Mouse (Mus musculus): Measurements from ENCODE around the gene Ly6c2. TPM values are rescaled to one million over a fixed set of nuclear protein-coding genes. Genes with fewer than 3 reads are reported as not detected.
"Not testable (repeated sequence)": the region's sequence is repeated elsewhere in the genome, so short reads cannot be mapped to it uniquely, and the experiment has no call there.

Gene Ly6c2
- total RNA-seq (2021) = 1 to 10 TPM; 5.8 to 6.6 TPM

DNA sequence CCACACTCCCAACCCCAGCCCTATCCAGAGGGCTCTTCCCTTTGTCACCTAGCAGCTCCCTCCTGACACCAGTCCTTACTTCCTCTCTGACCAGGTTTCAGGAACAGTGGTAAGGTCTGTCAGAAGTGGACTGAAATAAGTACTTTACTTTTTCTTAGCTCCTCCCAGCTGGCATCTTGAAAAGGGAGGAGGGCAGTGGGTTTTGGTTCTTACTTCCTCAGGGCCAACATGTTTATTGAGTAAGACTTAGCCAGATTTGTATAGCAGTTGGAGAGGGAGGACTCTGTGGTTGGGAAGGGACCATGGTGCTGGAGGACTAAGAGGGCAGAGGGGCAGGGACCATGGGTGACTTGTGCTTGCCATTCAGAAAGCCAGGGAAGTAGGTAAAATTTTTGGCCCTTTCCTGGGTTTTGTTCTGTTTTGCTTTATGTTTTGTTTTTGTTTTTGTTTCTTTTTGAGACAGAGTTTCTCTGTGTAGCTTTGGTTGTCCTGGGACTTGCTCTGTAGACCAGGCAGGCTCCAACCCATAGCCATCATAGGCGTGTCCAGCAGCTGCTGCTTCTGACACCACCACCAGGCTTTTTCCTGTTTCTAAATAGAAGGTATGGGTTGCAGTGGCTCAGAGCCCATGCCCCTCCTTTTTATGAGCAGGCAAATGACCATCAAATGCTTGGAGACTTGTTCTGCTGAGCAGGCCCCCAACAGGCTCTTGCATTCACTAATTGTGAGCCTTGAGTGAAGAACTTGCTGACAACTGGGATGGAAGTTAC lies at the start of gene Ly6c2:
Gene Ly6c2, minus strand, starts transcription at position 110 of the 770 bp plus-strand sequence.
- intact Hi-C loops (cut with DNase I) = not testable (repeated sequence)

DNA sequence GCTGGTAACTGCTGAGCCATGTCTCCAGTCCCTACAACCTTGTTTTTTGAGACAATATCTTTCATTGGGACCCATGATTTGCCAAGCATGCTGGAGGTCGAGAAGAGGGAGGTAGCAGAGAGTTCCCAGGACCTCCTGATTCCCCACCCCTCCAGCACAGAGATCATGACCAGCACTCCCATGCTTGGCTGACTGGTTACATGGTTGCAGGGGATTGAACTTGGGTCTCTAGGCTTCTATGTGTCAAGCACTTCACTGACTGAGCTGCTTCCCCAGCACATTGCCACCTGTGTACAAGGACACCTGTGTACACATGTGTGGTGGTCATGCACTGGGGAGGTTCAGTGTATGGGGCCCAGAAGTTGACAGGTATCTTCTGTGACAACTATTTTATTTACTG lies 45.9 kb upstream of the Ly6c2 start:
- DNase-seq = no peak
- intact Hi-C loops (cut with DNase I) = no loop called here

More for the DNA sequence above, at the start of gene Ly6c2:
- DNase-seq = not testable (repeated sequence)

DNA sequence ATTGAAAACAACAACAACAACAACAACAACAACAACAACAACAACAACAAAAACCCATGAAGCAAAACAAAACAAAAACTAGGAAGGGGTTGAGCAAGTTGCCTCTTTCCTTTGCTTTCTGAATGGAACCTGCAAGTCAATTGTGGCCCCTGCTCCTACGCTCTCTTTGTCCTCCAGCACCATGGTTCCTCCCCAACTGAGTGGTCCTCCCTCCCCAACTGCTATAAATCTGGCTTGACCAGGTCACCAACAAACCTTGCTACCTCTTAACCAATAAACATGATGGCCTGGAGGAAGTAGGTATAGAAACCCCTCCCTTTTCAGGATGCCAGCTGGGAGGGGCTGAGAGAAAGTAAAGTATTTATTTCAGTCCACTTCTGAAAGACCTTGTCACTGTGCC lies 43.2 kb upstream of the Ly6c2 start, which contains the start of gene Ly6g:
Gene Ly6g, plus strand, starts transcription at position 301 of the 400 bp plus-strand sequence.
- intact Hi-C loops (cut with DNase I) = no loop called here
- no peak for DNase-seq

DNA sequence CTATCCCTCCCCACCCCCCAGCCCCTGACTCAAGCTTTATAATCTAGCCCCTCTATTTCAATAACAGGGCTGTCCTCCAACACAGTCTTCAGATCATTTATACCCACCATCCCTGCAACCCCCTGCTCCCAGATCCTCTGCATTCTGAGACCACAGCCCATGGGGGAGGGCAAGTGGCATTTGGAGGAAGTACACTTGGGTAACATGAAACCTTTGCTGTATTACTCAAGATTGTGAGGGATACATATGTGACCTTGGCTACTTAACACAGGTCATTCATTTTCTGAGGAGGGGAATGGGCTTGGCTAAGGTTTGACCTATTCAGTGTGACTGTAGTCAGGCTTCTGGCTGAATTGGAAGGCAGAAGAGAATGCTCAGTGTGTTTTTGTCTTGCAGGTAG lies 41.3 kb upstream of the Ly6c2 start:
- no peak for DNase-seq
- intact Hi-C loops (cut with DNase I) = no loop called here

DNA sequence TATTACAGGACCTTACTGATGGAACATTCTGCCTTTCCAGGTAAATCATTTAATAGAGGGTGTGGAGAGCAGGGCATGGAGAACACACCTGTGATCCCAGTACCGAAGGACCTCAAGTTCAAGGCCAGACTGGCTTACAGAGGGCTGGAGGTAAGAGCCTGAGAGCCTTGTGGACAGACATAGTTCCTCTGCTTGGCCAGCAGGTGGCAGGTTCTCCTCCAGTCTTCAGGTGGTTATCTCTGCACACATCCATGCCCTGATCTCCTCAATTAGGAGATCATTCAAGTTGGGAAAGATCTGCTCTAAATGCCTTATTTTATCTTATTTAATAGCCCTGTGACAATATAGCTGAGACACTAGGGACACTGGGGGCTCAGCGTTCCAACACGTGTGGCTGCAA lies 32.0 kb upstream of the Ly6c2 start:
- intact Hi-C loops (cut with DNase I) = no loop called here

DNA sequence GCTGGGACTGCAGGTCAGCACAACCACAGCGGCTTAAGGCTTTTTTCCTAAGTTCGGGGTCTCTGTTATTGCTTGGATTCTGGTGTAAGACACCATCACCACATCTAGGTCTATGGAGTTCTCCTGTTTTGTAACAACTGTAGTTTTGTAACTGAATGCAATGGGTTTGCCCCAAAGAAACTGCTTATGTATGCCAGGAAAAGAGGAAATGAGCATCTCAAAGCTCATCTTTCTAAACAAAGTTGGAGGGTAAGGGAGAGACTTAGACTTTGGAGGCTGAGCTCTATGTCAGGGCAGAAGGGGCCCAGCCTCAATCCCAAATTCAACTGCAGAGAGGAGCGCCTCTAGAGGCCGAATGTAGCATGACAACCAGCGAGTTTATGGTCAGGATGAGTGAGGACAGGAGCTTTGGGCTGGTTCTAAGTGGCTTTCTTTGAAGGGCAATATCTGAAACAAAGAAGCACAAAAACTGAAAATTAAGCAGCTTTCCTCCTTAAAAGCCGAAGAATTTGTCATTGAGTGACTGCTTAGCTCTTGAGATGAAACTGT lies 30.1 kb upstream of the Ly6c2 start:
- intact Hi-C loops (cut with DNase I) = not testable (repeated sequence)
- DNase-seq = peak; percentile 10 to 35

More for the DNA sequence above, 32.0 kb upstream of the Ly6c2 start:
- DNase-seq = no peak

DNA sequence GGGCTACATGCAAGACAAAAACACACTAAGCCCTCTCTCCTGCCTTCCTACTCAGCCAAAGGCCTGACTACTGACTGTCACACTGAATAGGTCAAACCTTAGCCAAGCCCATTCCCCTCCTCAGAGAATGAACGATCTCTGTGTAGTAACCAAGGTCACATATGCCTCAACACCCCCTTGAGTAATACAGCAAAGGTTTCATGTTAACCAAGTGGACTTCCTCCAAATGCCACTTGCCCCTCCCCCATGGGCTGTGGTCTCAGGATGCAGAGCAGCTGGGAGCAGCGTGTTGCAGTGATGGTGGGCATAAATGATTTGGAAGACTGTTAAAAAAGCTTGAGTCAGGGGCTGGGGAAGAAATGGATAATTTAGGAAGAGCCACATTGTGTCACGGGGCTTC lies 26.0 kb upstream of the Ly6c2 start:
- intact Hi-C loops (cut with DNase I); DNase-seq: not testable (repeated sequence)

DNA sequence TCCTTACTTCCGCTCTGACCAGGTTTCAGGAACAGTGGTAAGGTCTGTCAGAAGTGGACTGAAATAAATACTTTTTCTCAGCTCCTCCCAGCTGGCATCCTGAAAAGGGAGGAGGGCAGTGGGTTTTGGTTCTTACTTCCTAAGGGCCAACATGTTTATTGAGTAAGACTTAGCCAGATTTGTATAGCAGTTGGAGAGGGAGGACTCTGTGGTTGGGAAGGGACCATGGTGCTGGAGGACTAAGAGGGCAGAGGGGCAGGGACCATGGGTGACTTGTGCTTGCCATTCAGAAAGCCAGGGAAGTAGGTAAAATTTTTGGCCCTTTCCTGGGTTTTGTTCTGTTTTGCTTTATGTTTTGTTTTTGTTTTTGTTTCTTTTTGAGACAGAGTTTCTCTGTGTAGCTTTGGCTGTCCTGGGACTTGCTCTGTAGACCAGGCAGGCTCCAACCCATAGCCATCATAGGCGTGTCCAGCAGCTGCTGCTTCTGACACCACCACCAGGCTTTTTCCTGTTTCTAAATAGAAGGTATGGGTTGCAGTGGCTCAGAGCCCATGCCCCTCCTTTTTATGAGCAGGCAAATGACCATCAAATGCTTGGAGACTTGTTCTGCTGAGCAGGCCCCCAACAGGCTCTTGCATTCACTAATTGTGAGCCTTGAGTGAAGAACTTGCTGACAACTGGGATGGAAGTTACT lies 23.5 kb upstream of the Ly6c2 start:
- intact Hi-C loops (cut with DNase I); DNase-seq: not testable (repeated sequence)

DNA sequence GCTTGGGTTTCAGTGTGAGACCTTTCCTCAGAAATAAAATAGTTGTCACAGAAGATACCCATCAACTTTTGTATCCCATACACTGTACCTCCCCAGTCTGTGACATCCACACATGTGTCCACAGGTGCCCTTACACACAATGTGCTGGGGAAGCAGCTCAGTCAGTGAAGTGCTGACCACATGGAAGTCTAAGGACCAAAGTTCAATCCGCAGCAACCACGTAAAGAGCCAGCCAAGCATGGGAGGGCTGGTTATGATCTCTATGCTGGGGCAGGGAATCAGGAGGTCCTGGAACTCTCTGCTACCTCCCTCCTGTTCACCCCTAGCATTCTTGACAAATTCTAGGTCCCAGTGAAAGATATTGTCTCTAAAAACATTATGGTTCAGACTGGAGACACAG lies 20.6 kb upstream of the Ly6c2 start:
- intact Hi-C loops (cut with DNase I); DNase-seq: not testable (repeated sequence)

DNA sequence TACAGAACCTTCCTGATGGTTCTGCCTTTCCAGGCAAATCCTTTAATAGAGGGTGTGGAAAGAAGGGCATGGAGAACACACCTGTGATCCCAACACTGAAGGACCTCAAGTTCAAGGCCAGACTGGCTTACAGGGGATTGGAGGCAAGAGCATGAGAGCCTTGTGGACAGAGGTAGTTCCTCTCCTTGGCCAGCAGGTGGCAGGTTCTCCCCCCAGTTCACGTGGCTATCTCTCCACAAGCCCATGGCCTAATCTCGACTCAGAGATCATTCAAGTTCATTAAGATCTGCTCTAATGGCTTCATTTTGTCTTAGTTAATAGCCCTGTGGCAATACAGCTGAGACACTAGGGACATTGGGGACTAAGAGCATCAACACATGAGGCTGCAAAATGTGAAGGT lies 8.3 kb upstream of the Ly6c2 start:
- intact Hi-C loops (cut with DNase I) = no loop called here
- peak; percentile 5 to 22 for DNase-seq

DNA sequence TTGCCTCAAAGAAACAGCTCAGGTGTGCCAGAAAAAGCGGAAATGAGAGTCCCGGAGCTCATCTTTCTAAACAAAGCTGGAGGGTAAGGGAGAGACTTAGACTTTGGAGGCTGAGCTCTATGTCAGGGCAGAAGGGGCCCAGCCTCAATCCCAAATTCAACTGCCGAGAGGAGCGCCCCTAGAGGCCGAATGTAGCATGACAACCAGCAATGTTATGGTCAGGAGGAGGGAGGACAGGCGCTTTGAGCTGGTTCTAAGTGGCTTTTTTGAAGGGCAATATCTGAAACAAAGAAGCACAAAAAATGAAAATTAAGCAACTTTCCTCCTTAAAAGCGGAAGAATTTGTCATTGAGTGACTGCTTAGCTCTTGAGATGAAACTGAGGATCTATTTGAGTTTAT lies 7.0 kb upstream of the Ly6c2 start:
- intact Hi-C loops (cut with DNase I) = not testable (repeated sequence)
- DNase-seq = peak; percentile 22 to 54

DNA sequence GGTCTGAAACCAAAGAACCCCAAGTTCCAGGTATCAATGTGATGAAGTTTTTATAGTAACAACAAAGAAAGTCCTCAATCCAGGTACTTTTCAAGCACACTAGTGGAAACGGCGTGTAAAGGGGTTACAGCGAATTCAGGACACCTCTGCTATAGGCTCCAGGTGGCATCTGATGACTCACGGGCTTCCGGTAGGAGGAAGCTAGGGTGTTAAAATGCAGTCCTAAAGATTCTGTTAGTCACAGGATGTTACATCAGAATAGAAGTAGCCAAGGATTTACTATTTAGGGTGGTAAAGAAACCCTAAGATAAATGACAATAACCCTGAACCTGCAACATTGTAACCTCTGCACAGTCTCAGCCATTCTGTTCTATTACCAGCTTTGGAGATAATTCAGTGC lies 5.7 kb upstream of the Ly6c2 start:
- DNase-seq; intact Hi-C loops (cut with DNase I): not testable (repeated sequence)

DNA sequence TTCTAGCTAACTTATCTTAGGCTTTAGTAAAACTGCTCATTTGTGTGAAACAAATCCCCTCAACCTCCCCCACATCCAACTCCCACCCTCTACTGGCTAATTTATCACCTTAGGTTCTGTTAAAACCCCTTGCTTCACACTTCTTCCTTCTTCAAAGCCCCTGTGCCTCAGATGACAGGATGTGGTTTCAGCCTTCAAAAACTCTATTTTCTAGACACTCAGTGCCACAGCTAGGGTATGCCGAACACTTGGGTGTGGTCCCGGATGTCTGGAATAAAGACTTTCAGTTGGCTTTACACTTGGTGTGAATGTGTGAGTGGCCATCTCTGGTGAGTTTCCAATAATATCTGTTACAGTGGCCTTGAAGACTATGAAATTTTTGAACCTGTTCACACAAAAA lies 4.8 kb upstream of the Ly6c2 start:
- intact Hi-C loops (cut with DNase I) = no loop called here
- no peak for DNase-seq

DNA sequence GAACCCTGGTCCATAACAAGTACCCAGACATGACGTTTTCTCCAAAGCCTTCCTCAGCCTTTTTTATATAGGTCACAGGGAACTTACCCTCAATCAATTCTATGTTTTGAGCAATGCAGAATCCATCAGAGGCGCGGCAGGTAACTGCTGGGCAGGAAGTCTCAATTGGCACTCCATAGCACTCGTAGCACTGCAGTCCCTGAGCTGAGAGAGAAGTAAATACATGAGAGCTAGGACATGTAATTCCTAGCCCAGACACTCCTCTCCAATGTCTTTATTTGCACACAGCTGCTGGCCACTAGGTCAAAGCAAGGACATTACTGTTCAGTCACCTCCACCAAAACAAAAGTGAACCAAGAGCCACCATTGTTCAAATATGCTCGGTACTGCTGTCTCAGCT lies 1.3 kb downstream of the Ly6c2 start:
- intact Hi-C loops (cut with DNase I); DNase-seq: not testable (repeated sequence)

DNA sequence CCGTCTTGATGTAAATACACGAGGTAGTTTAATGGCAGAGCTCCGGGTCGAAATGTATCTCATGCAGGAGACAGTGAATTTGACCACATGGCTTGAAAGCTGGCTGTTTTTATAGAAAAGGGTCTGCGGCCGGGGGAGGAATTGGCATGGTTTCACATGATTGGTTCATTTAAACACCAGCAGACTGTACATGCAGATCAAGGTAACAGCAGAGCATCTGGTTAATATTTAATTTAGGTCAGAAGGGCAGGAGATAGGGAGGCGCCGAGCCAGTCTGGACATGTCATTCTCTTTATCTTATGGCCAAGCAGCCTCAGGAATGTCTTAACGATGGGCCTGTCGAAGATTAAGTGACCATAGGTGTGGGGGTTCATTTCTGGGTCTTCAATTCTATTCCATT lies 12.5 kb downstream of the Ly6c2 start:
- DNase-seq = no peak
- intact Hi-C loops (cut with DNase I) = loop anchor here (10.0 kb wide), 1 partner anchor 64 kb away; no protein-coding TSS in a partner anchor

DNA sequence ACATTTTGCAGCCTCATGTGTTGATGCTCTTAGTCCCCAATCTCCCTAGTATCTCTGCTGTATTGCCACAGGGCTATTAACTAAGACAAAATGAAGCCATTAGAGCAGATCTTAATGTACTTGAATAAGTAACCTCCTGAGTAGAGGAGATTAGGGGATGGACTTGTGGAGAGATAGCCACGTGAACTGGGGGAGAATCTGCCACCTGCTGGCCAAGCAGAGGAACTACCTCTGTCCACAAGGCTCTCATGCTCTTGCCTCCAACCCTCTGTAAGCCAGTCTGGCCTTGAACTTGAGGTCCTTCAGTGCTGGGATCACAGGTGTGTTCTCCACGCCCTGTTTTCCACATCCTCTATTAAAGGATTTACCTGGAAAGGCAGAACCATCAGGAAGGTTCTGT lies 23.7 kb downstream of the Ly6c2 start:
- DNase-seq = peak; percentile 13 to 21
- intact Hi-C loops (cut with DNase I) = loop anchor here (5.0 kb wide), 1 partner anchor 1849 kb away; no protein-coding TSS in a partner anchor

DNA sequence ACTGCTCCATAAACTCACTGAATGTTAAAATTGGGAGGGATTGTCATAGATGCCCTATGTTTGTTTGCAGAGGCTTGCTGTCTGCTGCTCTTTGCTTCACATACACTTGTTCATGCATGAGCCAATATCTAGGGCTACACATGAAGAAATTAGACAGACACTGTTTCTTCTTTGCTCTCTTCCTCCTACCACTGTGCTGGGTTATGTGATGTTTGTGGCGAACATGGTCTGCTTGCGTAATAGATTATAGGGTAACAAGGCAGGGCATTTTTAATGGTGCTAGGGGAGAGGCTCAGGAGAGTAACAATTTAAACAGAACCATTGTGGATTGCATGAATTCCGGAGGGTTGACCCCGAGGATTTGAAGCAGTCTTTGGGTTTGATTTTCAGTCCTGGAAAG lies 41.8 kb downstream of the Ly6c2 start:
- intact Hi-C loops (cut with DNase I) = no loop called here
- no peak for DNase-seq

DNA sequence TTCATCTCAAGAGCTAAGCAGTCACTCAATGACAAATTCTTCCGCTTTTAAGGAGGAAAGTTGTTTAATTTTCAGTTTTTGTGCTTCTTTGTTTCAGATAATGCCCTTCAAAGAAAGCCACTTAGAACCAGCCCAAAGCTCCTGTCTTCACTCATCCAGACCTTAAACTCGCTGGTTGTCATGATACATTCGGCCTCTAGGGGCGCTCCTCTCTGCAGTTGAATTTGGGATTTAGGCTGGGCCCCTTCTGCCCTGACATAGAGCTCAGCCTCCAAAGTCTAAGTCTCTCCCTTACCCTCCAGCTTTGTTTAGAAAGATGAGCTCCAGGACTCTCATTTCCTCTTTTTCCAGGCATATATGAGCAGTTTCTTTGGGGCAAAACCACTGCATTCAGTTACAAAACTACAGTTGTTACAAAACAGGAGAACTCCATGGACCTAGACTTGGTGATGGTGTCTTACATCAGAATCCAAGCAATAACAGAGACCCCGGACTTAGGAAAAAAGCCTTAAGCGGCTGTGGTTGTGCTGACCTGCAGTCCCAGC lies 49.7 kb downstream of the Ly6c2 start:
- peak; percentile 52 to 82 for DNase-seq
- intact Hi-C loops (cut with DNase I) = loop anchor here (2.0 to 5.0 kb wide), 3 partner anchors 95 to 301 kb away; no protein-coding TSS in a partner anchor

DNA sequence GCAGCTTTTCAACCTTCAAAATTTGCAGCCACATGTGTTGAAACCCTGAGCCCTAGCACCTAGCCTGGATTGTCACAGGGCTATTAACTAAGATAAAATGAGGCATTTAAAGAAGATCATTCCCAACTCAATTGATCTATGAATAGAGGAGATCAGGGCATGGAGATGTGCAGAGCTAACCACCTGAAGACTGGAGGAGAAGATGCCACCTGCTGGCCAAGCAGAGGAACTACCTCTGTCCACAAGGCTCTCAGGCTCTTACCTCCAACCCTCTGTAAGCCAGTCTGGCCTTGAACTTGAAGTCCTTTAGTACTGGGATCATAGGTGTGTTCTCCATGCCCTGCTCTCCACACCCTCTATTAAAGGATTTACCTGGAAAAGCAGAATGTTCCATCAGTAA lies 51.3 kb downstream of the Ly6c2 start:
- peak; percentile 53 to 65 for DNase-seq
- intact Hi-C loops (cut with DNase I) = loop anchor here (1.0 to 5.0 kb wide), 3 partner anchors 93 to 164 kb away; no protein-coding TSS in a partner anchor
